Mouse (Mus musculus) activated CD4-positive, CD25-positive, alpha-beta regulatory T cell, adult 9 weeks (primary cell): ENCODE results near the gene Susd4. TPM values are rescaled to one million over a fixed set of nuclear protein-coding genes. Genes with fewer than 3 reads are reported as not detected.

ENCODE experiments used
- polyA plus RNA-seq: library from polyadenylated mRNA; unstranded; fragments of 100-300 nt; shearing (Covaris generic); gene quantifications from one replicate; pipeline ENCODE4 v1.2.1, GENCODE M21; 2017

Gene Susd4
- polyA plus RNA-seq = 3.5 TPM

DNA sequence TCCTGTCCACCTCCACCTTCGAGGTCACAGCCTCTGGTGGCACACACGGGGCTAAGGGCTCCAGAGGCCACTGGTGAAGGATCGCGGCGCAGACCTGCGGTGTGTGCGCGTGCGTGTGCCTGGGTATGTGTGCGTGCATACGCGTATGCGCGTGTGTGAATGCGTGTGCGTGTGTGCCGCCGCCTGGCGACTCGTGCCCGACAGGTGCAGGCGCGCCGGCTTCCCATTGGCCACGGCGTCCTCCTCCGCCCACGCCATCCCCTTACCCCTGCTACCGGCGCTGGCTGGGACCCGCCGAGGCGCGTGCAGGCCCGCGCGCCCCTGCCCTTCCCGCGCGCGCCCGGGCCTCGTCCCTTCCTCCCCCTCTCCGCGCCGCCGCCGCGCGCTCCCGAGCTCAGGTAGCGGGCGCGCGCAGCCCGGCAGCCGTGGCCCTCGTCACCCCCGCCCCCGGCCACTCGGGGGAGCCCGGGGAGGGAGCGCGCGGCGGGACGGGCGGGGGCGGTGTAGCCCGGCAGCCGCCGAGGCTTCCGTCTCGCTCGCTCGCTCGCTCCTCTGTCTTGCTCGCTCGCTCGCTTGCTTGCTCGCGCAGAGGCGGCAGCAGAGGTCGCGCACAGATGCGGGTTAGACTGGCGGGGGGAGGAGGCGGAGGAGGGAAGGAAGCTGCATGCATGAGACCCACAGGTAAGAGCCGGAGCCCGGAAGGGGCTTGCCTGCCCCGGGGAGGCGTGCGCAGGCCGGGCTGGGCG is at the start of gene Susd4:
Gene Susd4, plus strand, starts transcription at position 145 of the 746 bp plus-strand sequence.

DNA sequence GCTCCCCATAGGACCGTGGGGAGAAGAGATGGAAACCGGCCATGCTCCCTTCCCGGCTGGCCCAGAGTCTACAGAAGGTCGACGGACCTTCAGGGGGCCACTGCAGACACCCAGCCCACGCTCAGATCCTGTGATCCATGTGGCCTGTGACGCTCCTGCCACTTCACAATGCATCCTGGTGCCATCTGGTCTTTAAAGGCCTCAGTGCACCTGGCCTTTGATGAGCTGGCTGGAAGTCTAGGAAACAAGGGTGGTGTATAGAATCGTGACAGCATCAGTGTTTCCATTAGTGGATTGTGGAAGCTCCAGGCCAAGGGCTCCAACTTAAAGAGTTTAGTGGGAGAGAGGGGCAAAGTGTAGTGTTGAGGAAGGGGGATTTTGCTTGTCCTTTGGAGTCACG is 14.6 kb upstream of the Susd4 start, which contains the start of gene Ccdc185:
Gene Ccdc185, minus strand, starts transcription at position 101 of the 400 bp plus-strand sequence.

Other genes starting within 250 kb of the Susd4 start
- gene Capn2, start 246.3 kb upstream of the Susd4 start, polyA plus RNA-seq = 51.6 TPM
- not detected for gene Capn8, start 198.9 kb upstream of the Susd4 start, polyA plus RNA-seq
- not detected for gene Ccdc185, start 14.7 kb upstream of the Susd4 start, polyA plus RNA-seq
- 0.17 TPM for gene Tlr5, start 190.9 kb downstream of the Susd4 start, polyA plus RNA-seq